Mouse (Mus musculus) embryonic fibroblast, embryonic 13.5 days (primary cell): ENCODE data around the gene Iscu.

Experiments
- CTCF ChIP-seq: IDR thresholded peaks from 2 replicates; pipeline ENCODE4 v1.5.1; 2011; ENCODE audit warnings: mild to moderate bottlenecking, control low read depth, low read length, moderate library complexity, borderline replicate concordance; ENCODE audit not compliant: insufficient read depth
- POLR2A ChIP-seq: IDR thresholded peaks from 2 replicates; pipeline ENCODE4 v1.6.1; 2011; ENCODE audit warnings: low read depth, mild to moderate bottlenecking, control low read depth, low read length, moderate library complexity

DNA sequence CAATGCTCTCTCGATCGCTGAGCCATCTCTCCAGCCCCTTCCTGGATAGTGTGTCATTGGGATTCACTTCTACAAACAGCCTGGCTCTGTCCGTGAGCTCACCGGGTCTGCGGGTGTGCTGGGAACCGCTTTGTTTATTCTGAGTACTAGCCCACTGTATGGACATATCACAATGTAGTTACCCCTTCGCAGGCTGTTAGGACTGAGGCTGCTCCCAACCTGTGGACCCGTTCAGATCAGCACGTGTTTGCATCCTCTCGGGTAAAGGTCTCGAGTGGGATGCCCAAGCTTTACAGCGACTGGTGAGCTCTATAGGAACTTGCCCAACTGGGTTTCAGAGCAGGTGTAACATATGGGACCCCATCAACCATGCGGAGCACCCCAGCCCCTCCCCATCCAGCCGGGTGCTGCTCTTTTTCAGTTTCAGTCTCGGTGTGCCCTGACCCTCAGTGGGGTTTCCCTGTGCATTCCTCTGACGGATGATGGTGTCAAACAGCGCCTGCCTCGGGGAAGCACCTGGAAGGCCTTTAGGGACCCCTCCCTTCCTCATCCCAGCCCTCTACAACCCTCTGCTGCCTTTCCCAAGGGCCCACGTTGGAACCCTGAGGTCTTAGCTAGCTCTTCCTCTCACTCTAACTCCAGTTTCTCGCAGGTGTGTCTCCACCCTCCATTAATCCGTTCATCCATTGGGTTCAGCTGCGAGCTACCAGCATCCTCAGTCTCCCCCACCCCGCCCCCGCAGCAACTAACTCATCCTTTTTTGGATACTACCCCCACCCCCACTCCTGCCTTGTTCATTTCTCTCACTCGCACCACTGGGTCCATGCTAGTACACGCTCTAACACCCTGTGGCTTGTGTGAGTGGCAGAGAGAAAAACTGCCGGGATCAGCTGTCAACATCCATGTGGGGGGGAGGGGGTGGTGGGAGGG lies 41.8 kb downstream of the Iscu start:
- no peak for TF ChIP-seq CTCF
- no peak for TF ChIP-seq POLR2A
